Mouse (Mus musculus) heart, embryonic 15.5 days (tissue): ENCODE measurements around the gene Tlr9. TPM values are rescaled to one million over a fixed set of nuclear protein-coding genes. Genes with fewer than 3 reads are reported as not detected.

Experiments
- ATAC-seq: fragments of 200-750 bp; cut with Nextera tagmentation; replicated peaks from 2 replicates; pipeline ENCODE4 v1.8.0; 2017; ENCODE audit warnings: low read depth, moderate TSS enrichment; ENCODE audit not compliant: insufficient number of reproducible peaks, insufficient read depth, low FRiP score
- H3K27ac ChIP-seq: fragments of 300-500 bp; sonication (generic); 2 replicates; pipeline ENCODE4 v1.5.1; 2015; ENCODE audit warnings: mild to moderate bottlenecking, inconsistent platforms
- H3K27me3 ChIP-seq: fragments of 300-500 bp; sonication (generic); 2 replicates; pipeline ENCODE4 v1.6.1; 2015; ENCODE audit warnings: inconsistent platforms
- H3K36me3 ChIP-seq: fragments of 300-500 bp; sonication (generic); 2 replicates; pipeline ENCODE4 v1.6.1; 2015; ENCODE audit warnings: mild to moderate bottlenecking, inconsistent platforms
- H3K4me1 ChIP-seq: fragments of 300-500 bp; sonication (generic); replicated peaks from 2 replicates; pipeline ENCODE4 v1.6.1; 2015; ENCODE audit warnings: inconsistent platforms
- H3K4me2 ChIP-seq: fragments of 300-500 bp; sonication (generic); 2 replicates; pipeline ENCODE4 v1.6.1; 2015; ENCODE audit warnings: inconsistent platforms, mild to moderate bottlenecking, moderate library complexity
- H3K4me3 ChIP-seq: fragments of 300-500 bp; sonication (generic); 2 replicates; pipeline ENCODE4 v1.5.1; 2015; ENCODE audit warnings: mild to moderate bottlenecking, inconsistent platforms
- H3K9ac ChIP-seq: fragments of 300-500 bp; sonication (generic); 2 replicates; pipeline ENCODE4 v1.6.1; 2015; ENCODE audit warnings: mild to moderate bottlenecking, inconsistent platforms
- H3K9me3 ChIP-seq: fragments of 300-500 bp; sonication (generic); replicated peaks from 2 replicates; pipeline ENCODE4 v1.6.1; 2016; ENCODE audit warnings: inconsistent platforms
- WGBS: fragments of 180-500 bp; shearing (Covaris S2); methylation state at CpG from one replicate; pipeline ENCODE4 v1.1.7; 2015; ENCODE audit warnings: mixed read lengths; 5-methylcytosine and 5-hydroxymethylcytosine counted together
- polyA plus RNA-seq: library from polyadenylated mRNA; unstranded; fragments of >200 nt; fragmentation: Nextera tagmentation; extraction: Ambion mirVana; gene quantifications from 2 replicates; pipeline ENCODE4 v1.2.1, GENCODE M21; 2015

Gene Tlr9
- polyA plus RNA-seq, 1 experiment from 2014 or later = 0.04 TPM

GRCm38 (mm10) chr9:106193930-106194807 lies 28.2 kb upstream of the Tlr9 start:
- no peak for ATAC-seq
- no peaks in the 10 kb centered on the region for H3K9me3 ChIP-seq
- no peak overlapping the region for H3K9ac ChIP-seq
- no peaks in the 10 kb centered on the region for H3K27me3 ChIP-seq
- H3K4me2 ChIP-seq = no peak overlapping the region
- H3K27ac ChIP-seq = no peak overlapping the region
- WGBS = 90% methylated on average over 8 of the region's 8 CpGs
- H3K4me3 ChIP-seq = no peak overlapping the region
- H3K36me3 ChIP-seq = peaks cover 49% of the 10 kb centered on the region
- H3K4me1 ChIP-seq = peaks cover 11% of the 10 kb centered on the region

- no peak for ATAC-seq
- H3K4me1 ChIP-seq = peaks cover 18% of the 10 kb centered on the region
- WGBS = 88% methylated on average over 8 of the region's 8 CpGs
- H3K4me2 ChIP-seq = no peak overlapping the region
- no peaks in the 10 kb centered on the region for H3K9me3 ChIP-seq
- no peak overlapping the region for H3K27ac ChIP-seq
- no peak overlapping the region for H3K4me3 ChIP-seq
- no peak overlapping the region for H3K9ac ChIP-seq
- no peaks in the 10 kb centered on the region for H3K27me3 ChIP-seq
- H3K36me3 ChIP-seq = peaks cover 34% of the 10 kb centered on the region
These were observed 26.7 kb upstream of the Tlr9 start for GRCm38 (mm10) chr9:106195693-106196092.

GRCm38 (mm10) chr9:106197081-106197713 lies 25.2 kb upstream of the Tlr9 start:
- no peak overlapping the region for H3K4me3 ChIP-seq
- H3K4me2 ChIP-seq = no peak overlapping the region
- no peak overlapping the region for H3K9ac ChIP-seq
- ATAC-seq = no peak
- H3K4me1 ChIP-seq = peaks cover 20% of the 10 kb centered on the region
- H3K9me3 ChIP-seq = no peaks in the 10 kb centered on the region
- whole genome bisulfite sequencing = 93% methylated on average over 3 of the region's 3 CpGs
- H3K27me3 ChIP-seq = no peaks in the 10 kb centered on the region
- peaks cover 21% of the 10 kb centered on the region for H3K36me3 ChIP-seq
- no peak overlapping the region for H3K27ac ChIP-seq

- H3K4me3 ChIP-seq = peak overlapping the region; percentile 80; the same call in 1 of the 2 replicates
These were observed 24.7 kb upstream of the Tlr9 start for GRCm38 (mm10) chr9:106197732-106198131.

DNA sequence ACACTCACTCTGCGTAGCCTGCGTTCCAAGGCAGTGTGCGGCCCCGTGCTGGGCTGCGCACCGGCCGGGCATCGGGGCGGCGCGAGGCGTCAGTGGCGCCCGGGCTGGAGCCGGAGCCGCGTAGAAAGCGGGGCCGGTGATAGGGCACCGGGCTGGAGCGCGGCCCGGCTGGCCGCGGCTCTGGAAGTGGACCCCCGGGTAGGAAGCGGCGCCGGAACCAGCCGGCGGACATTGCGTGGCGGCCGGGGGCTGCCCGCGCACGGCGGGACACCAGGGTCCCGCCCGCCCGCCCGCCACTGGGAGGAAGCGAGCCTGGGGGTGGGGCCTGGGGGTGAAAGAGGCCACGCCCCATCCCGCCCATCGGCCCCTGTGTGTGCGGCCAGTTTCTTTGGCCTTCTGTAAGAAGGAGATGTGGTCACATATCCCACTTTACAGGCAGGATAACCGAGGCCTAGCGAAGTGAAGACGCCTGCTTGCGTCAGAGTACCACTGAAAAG lies 23.4 kb upstream of the Tlr9 start:
- Histone ChIP-seq H3K27ac (peak overlapping the region; percentile 60), H3K4me2 (peak overlapping the region; percentile 80), H3K4me1 (peaks cover 32% of the 10 kb centered on the region), H3K9ac (peak overlapping the region; percentile 80), H3K9me3 (no peaks in the 10 kb centered on the region), H3K36me3 (0 out of 2 replicates have a peak, but pooled peaks cover 11% of the 10 kb centered on the region), H3K4me3 (peak overlapping the region; percentile 80), H3K27me3 (no peaks in the 10 kb centered on the region)
- WGBS = under 1% methylated on average over 29 of the region's 51 CpGs
- ATAC-seq = peak; percentile 58

More at GRCm38 (mm10) chr9:106197732-106198131, 24.7 kb upstream of the Tlr9 start:
- Histone ChIP-seq H3K9me3 (no peaks in the 10 kb centered on the region), H3K4me1 (peaks cover 23% of the 10 kb centered on the region), H3K4me2 (no peak overlapping the region; the same call in 1 of the 2 replicates), H3K27me3 (no peaks in the 10 kb centered on the region), H3K36me3 (peaks cover 15% of the 10 kb centered on the region; the same call in 1 of the 2 replicates), H3K27ac (no peak overlapping the region), H3K9ac (0 out of 2 replicates have a peak overlapping the region, but pooled peaks have one; percentile 80)
- WGBS = 90% methylated on average over 9 of the region's 9 CpGs
- no peak for ATAC-seq

- H3K36me3 ChIP-seq = 0 out of 2 replicates have a peak, but pooled peaks cover 11% of the 10 kb centered on the region
- ATAC-seq = no peak
- H3K27me3 ChIP-seq = no peaks in the 10 kb centered on the region
- whole genome bisulfite sequencing = 45% methylated on average over 18 of the region's 18 CpGs
- peak within 1 kb of the TSS; percentile 80 for H3K4me3 ChIP-seq
- H3K4me2 ChIP-seq = peak within 1 kb of the TSS; percentile 80
- no peaks in the 10 kb centered on the region for H3K9me3 ChIP-seq
- H3K9ac ChIP-seq = peak within 1 kb of the TSS; percentile 80
- H3K4me1 ChIP-seq = peaks cover 39% of the 10 kb centered on the region
- H3K27ac ChIP-seq = peak within 1 kb of the TSS; percentile 60
These were observed 22.7 kb upstream of the Tlr9 start, which contains the start of gene Ppm1m for GRCm38 (mm10) chr9:106199535-106200272. Gene Ppm1m (minus strand): TSS chr9:106199746.

DNA sequence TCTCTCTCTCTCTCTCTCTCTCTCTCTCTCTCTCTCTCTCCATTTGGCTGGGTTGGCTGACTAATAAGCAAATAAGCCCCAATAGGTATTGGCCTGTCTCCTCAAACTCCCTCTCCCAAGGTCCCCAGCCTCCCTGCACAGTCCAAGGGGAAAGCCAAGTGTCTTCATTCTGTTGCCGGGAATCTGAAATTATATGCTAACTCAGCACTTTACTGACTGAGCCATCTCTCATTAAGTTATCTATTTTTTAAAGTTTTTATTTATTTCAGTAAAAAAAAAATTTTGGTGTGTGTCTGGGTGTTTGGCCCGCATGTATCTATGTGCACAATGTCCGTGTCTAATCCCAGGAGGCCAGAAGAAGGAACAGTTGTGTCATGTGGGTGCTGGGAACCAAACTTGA lies 20.5 kb upstream of the Tlr9 start:
- Histone ChIP-seq H3K4me3 (no peak overlapping the region), H3K4me1 (peaks cover 56% of the 10 kb centered on the region), H3K27me3 (no peaks in the 10 kb centered on the region), H3K4me2 (peak overlapping the region; percentile 87; the same call in 1 of the 2 replicates), H3K27ac (0 out of 2 replicates have a peak overlapping the region, but pooled peaks have one; percentile 85), H3K9ac (no peak overlapping the region), H3K9me3 (no peaks in the 10 kb centered on the region), H3K36me3 (no peaks in the 10 kb centered on the region)
- WGBS = 76% methylated on average over 3 of the region's 3 CpGs
- no peak for ATAC-seq

- 1% methylated on average over 61 of the region's 61 CpGs for WGBS
- Histone ChIP-seq H3K27me3 (no peaks in the 10 kb centered on the region), H3K9ac (peak within 1 kb of the TSS; percentile 83), H3K4me2 (peak within 1 kb of the TSS; percentile 87), H3K27ac (peak within 1 kb of the TSS; percentile 85), H3K4me3 (peak within 1 kb of the TSS; percentile 87), H3K9me3 (no peaks in the 10 kb centered on the region), H3K36me3 (0 out of 2 replicates have a peak, but pooled peaks cover under 1% of the 10 kb centered on the region), H3K4me1 (peaks cover 54% of the 10 kb centered on the region)
- peak; percentile 87 for ATAC-seq
These were observed 19.4 kb upstream of the Tlr9 start, which contains the start of gene Twf2 for GRCm38 (mm10) chr9:106202819-106203636. Gene Twf2 (plus strand): TSS chr9:106203108.

GRCm38 (mm10) chr9:106203990-106204851 lies 18.2 kb upstream of the Tlr9 start:
- Histone ChIP-seq H3K4me2 (peak overlapping the region; percentile 87), H3K27me3 (no peaks in the 10 kb centered on the region), H3K4me3 (peak overlapping the region; percentile 87), H3K9me3 (no peaks in the 10 kb centered on the region), H3K9ac (peak overlapping the region; percentile 83; the same call in 1 of the 2 replicates), H3K27ac (peak overlapping the region; percentile 85; the same call in 1 of the 2 replicates), H3K4me1 (peaks cover 46% of the 10 kb centered on the region), H3K36me3 (0 out of 2 replicates have a peak, but pooled peaks cover 3% of the 10 kb centered on the region)
- WGBS = 59% methylated on average over 7 of the region's 7 CpGs
- ATAC-seq = no peak
